Mouse (Mus musculus) liver (tissue): ENCODE results near the gene H2al1d.
"Not testable (repeated sequence)": the region's sequence is repeated elsewhere in the genome, so short reads cannot be mapped to it uniquely, and the experiment has no call there.

Experiments used
- DNase-seq: peaks from one replicate; pipeline ENCODE4 v3.0.0-alpha.2; 2020; ENCODE audit warnings: mixed read lengths

H2al1d gene

GRCm38 (mm10) chrX:11308524-11308923, at the start of gene H2al1d:
Gene H2al1d (plus strand): TSS chrX:11308824.
- not testable (repeated sequence) for DNase-seq

- DNase-seq = no peak
These were observed 43.7 kb upstream of the H2al1d start for GRCm38 (mm10) chrX:11264918-11265317.

- no peak for DNase-seq
These were observed 40.8 kb upstream of the H2al1d start for GRCm38 (mm10) chrX:11267791-11268190.

GRCm38 (mm10) chrX:11269074-11269473, 39.5 kb upstream of the H2al1d start:
- DNase-seq = no peak

GRCm38 (mm10) chrX:11273190-11273589, 35.4 kb upstream of the H2al1d start:
- DNase-seq = no peak

GRCm38 (mm10) chrX:11277083-11277482, 31.5 kb upstream of the H2al1d start:
- DNase-seq = no peak

- DNase-seq = no peak
These were observed 27.9 kb upstream of the H2al1d start for GRCm38 (mm10) chrX:11280741-11281140.

GRCm38 (mm10) chrX:11288306-11288882, 20.2 kb upstream of the H2al1d start:
- no peak for DNase-seq

- DNase-seq = no peak
These were observed 19.4 kb upstream of the H2al1d start for GRCm38 (mm10) chrX:11289244-11289643.

- not testable (repeated sequence) for DNase-seq
These were observed 9.7 kb upstream of the H2al1d start, which contains the start of gene H2al1a for GRCm38 (mm10) chrX:11298957-11299356. Gene H2al1a (plus strand): TSS chrX:11299257.

GRCm38 (mm10) chrX:11302132-11302531, 6.5 kb upstream of the H2al1d start, which contains the start of gene H2al1b:
Gene H2al1b (plus strand): TSS chrX:11302432.
- DNase-seq = not testable (repeated sequence)

- DNase-seq = not testable (repeated sequence)
These were observed 3.3 kb upstream of the H2al1d start, which contains the start of gene H2al1c for GRCm38 (mm10) chrX:11305355-11305754. Gene H2al1c (plus strand): TSS chrX:11305655.

- DNase-seq = not testable (repeated sequence)
These were observed 3.0 kb downstream of the H2al1d start, which contains the start of gene H2al1e for GRCm38 (mm10) chrX:11311634-11312033. Gene H2al1e (plus strand): TSS chrX:11311934.

- DNase-seq = not testable (repeated sequence)
These were observed 6.2 kb downstream of the H2al1d start, which contains the start of gene H2al1f for GRCm38 (mm10) chrX:11314858-11315257. Gene H2al1f (plus strand): TSS chrX:11315158.

- not testable (repeated sequence) for DNase-seq
These were observed 9.3 kb downstream of the H2al1d start, which contains the start of gene H2al1g for GRCm38 (mm10) chrX:11317956-11318355. Gene H2al1g (plus strand): TSS chrX:11318256.

- DNase-seq = not testable (repeated sequence)
These were observed 12.6 kb downstream of the H2al1d start, which contains the start of gene H2al1h for GRCm38 (mm10) chrX:11321192-11321591. Gene H2al1h (plus strand): TSS chrX:11321492.

- not testable (repeated sequence) for DNase-seq
These were observed 15.7 kb downstream of the H2al1d start, which contains the start of gene H2al1i for GRCm38 (mm10) chrX:11324359-11324758. Gene H2al1i (plus strand): TSS chrX:11324659.

- DNase-seq = not testable (repeated sequence)
These were observed 18.9 kb downstream of the H2al1d start, which contains the start of gene H2al1j for GRCm38 (mm10) chrX:11327522-11327921. Gene H2al1j (plus strand): TSS chrX:11327822.

- no peak for DNase-seq
These were observed 37.1 kb downstream of the H2al1d start for GRCm38 (mm10) chrX:11345762-11346161.

GRCm38 (mm10) chrX:11346756-11347155, 38.1 kb downstream of the H2al1d start:
- no peak for DNase-seq
